Mouse (Mus musculus) hematopoietic stem cell, adult 5-6 weeks (primary cell): ENCODE data around the gene Dyrk3. TPM values are rescaled to one million over a fixed set of nuclear protein-coding genes. Genes with fewer than 3 reads are reported as not detected.

Experiments used
- total RNA-seq: library from RNA; stranded (forward); fragments of 172-1452, 232-1000 nt; gene quantifications from 2 replicates; pipeline ENCODE4 v1.2.3, GENCODE M21; 2017

Dyrk3 gene
- total RNA-seq, 1 experiment from 2014 or later, result 14.5 TPM

Other genes starting within 250 kb of the Dyrk3 start
- not detected in 2 replicates for gene Il20, start 226.9 kb downstream of the Dyrk3 start, total RNA-seq
- gene Il19, start 198.2 kb downstream of the Dyrk3 start, total RNA-seq, result not detected in 2 replicates
- 4.8 and 16.6 TPM in 2 replicates for gene Il10, start 118.5 kb downstream of the Dyrk3 start, total RNA-seq
- gene Mapkapk2, start 40.5 kb downstream of the Dyrk3 start, total RNA-seq, result 85.3 and 93.7 TPM in 2 replicates
- 30.3 and 45.0 TPM in 2 replicates for gene Eif2d, start 14.8 kb upstream of the Dyrk3 start, total RNA-seq
- gene Rassf5, start 106.9 kb upstream of the Dyrk3 start, total RNA-seq, result 79.4 and 93.7 TPM in 2 replicates
- 20.6 and 21.2 TPM in 2 replicates for gene Ikbke, start 141.3 kb upstream of the Dyrk3 start, total RNA-seq